8 mouse cellular contexts compared by ENCODE assay signal in the genomic region with DNA sequence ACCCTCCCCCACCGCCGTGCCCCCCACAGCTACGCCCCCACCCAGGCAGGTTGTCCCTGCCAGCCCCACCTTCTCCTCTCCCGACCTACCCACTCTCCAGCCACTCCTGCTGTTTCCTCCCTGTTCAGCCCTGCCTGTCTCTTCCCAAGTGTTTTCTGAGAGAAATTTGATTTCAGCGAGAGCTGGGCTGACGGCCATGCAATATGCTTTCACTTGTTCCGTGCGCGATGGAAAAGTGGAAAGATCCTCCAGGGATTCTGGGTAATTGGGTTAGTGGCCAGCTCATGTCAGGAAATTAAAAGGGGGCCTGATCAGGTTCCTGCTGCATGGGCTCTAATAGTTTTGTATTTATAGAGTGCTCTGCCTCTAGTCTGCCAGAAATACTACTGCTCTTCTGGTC.
DNase-seq lines count a peak whose midpoint lies in the region; ATAC-seq and TF ChIP-seq lines count a peak whose summit lies in the region.

No protein-coding gene starts in this region.

- no peak for TF ChIP-seq CTCF in hindbrain, postnatal 0 days (IDR thresholded peaks at IDR 0.05; ENCODE audit: low read depth)
- TF ChIP-seq CTCF in stomach, postnatal 0 days (IDR thresholded peaks at IDR 0.05; ENCODE audit: low read depth), result no peak

- H3K9ac ChIP-seq in midbrain, embryonic 13.5 days (replicated peaks), result no peak overlapping the region
- no peak overlapping the region for H3K9ac ChIP-seq in hindbrain, postnatal 0 days (replicated peaks; ENCODE audit: low read length)
- H3K9ac ChIP-seq in stomach, postnatal 0 days (ENCODE audit: low read length), result no peak overlapping the region

- H3K4me3 ChIP-seq in midbrain, embryonic 13.5 days (replicated peaks), result no peak overlapping the region
- no peak overlapping the region for H3K4me3 ChIP-seq in midbrain, embryonic 10.5 days
- H3K4me3 ChIP-seq in hindbrain, postnatal 0 days (ENCODE audit: low read length), result no peak overlapping the region
- no peak overlapping the region for H3K4me3 ChIP-seq in stomach, postnatal 0 days (ENCODE audit: low read depth, low read length)

- no peaks in the 10 kb centered on the region for H3K9me3 ChIP-seq in midbrain, embryonic 13.5 days
- no peaks in the 10 kb centered on the region for H3K9me3 ChIP-seq in midbrain, embryonic 10.5 days (replicated peaks)
- H3K9me3 ChIP-seq in hindbrain, postnatal 0 days (ENCODE audit: low read length), result no peaks in the 10 kb centered on the region
- no peaks in the 10 kb centered on the region for H3K9me3 ChIP-seq in stomach, postnatal 0 days (ENCODE audit: control insufficient read depth, low read length)

- H3K27ac ChIP-seq in midbrain, embryonic 13.5 days, result 0 out of 2 replicates have a peak overlapping the region, but pooled peaks have one; percentile 1
- H3K27ac ChIP-seq in midbrain, embryonic 10.5 days (replicated peaks), result no peak overlapping the region
- H3K27ac ChIP-seq in hindbrain, postnatal 0 days, result 0 out of 2 replicates have a peak overlapping the region, but pooled peaks have one; percentile 15
- no peak overlapping the region for H3K27ac ChIP-seq in stomach, postnatal 0 days (replicated peaks)

- H3K27me3 ChIP-seq in midbrain, embryonic 13.5 days, result no peaks in the 10 kb centered on the region
- H3K27me3 ChIP-seq in midbrain, embryonic 10.5 days (ENCODE audit: low read depth, poor library complexity, severe bottlenecking), result no peaks in the 10 kb centered on the region
- no peaks in the 10 kb centered on the region for H3K27me3 ChIP-seq in hindbrain, postnatal 0 days (ENCODE audit: insufficient read depth, low read length)
- no peaks in the 10 kb centered on the region for H3K27me3 ChIP-seq in stomach, postnatal 0 days (ENCODE audit: control insufficient read depth, insufficient read depth, low read length)

- H3K4me2 ChIP-seq in midbrain, embryonic 13.5 days (replicated peaks), result no peak overlapping the region
- peak overlapping the region; percentile 30; the same call in 1 of the 2 replicates for H3K4me2 ChIP-seq in hindbrain, postnatal 0 days (ENCODE audit: low read depth, low read length)
- H3K4me2 ChIP-seq in stomach, postnatal 0 days (replicated peaks; ENCODE audit: low read depth), result peak overlapping the region; percentile 26

- WGBS in midbrain, embryonic 13.5 days, result 49% methylated on average over 9 of the region's 9 CpGs
- WGBS in midbrain, embryonic 10.5 days, result 55% methylated on average over 9 of the region's 9 CpGs
- WGBS in hindbrain, postnatal 0 days, result 13% methylated on average over 8 of the region's 9 CpGs
- 13% methylated on average over 9 of the region's 9 CpGs for WGBS in stomach, postnatal 0 days

- peak; percentile 52 to 63 for DNase-seq in cerebellum, postnatal 10 days
- no peak for DNase-seq in cerebellum, adult 11 months
- no peak for DNase-seq in midbrain, embryonic 10.5 days (ENCODE audit: low spot score)
- DNase-seq in hindbrain, postnatal 0 days (ENCODE audit: low spot score), result peak; percentile 76
- DNase-seq in stomach, postnatal 0 days (ENCODE audit: low spot score), result no peak
- no peak for DNase-seq in adipocyte (ENCODE audit: low spot score)

- TF ChIP-seq EP300 in stomach, postnatal 0 days (optimal IDR thresholded peaks at IDR 0.05), result no peak

- ATAC-seq in midbrain, embryonic 13.5 days, result no peak
- ATAC-seq in hindbrain, postnatal 0 days, result peak; percentile 31; the same call in 1 of the 2 replicates
- no peak for ATAC-seq in stomach, postnatal 0 days (ENCODE audit: low FRiP score, low TSS enrichment)
- ATAC-seq in activated CD4-positive, CD25-positive, alpha-beta regulatory T cell, adult 4 months, result no peak

- 0 out of 2 replicates have a peak, but pooled peaks cover 4% of the 10 kb centered on the region for H3K4me1 ChIP-seq in midbrain, embryonic 13.5 days (replicated peaks)
- H3K4me1 ChIP-seq in midbrain, embryonic 10.5 days, result no peaks in the 10 kb centered on the region
- H3K4me1 ChIP-seq in hindbrain, postnatal 0 days (ENCODE audit: insufficient read depth, low read length), result 0 out of 2 replicates have a peak, but pooled peaks cover 3% of the 10 kb centered on the region
- no peaks in the 10 kb centered on the region for H3K4me1 ChIP-seq in stomach, postnatal 0 days (replicated peaks; ENCODE audit: control insufficient read depth, insufficient read depth)

- H3K36me3 ChIP-seq in midbrain, embryonic 13.5 days, result no peaks in the 10 kb centered on the region
- H3K36me3 ChIP-seq in midbrain, embryonic 10.5 days, result no peaks in the 10 kb centered on the region
- no peaks in the 10 kb centered on the region for H3K36me3 ChIP-seq in hindbrain, postnatal 0 days (ENCODE audit: insufficient read depth, low read length)
- no peaks in the 10 kb centered on the region for H3K36me3 ChIP-seq in stomach, postnatal 0 days (ENCODE audit: control insufficient read depth, insufficient read depth, low read length)

Comparison
In these comparisons a context has a peak if more than half of its experiments do, and no peak if none do; other contexts are left out.
1. DNase-seq: peak in cerebellum, postnatal 10 days (2 of 2) and hindbrain, postnatal 0 days (single experiment); none in cerebellum, adult 11 months (single experiment), midbrain, embryonic 10.5 days (single experiment), stomach, postnatal 0 days (single experiment) and adipocyte (single experiment).
2. H3K27ac ChIP-seq: peak in midbrain, embryonic 13.5 days (single experiment) and hindbrain, postnatal 0 days (single experiment); none in midbrain, embryonic 10.5 days (single experiment) and stomach, postnatal 0 days (single experiment).